Mouse (Mus musculus) liver, embryonic 14.5 days (tissue): ENCODE results near the gene Slc35b2. TPM values are rescaled to one million over a fixed set of nuclear protein-coding genes. Genes with fewer than 3 reads are reported as not detected.

Experiments
- ATAC-seq: fragments of 200-750 bp; cut with Nextera tagmentation; 2 replicates; pipeline ENCODE4 v1.8.0; 2017; ENCODE audit warnings: moderate number of reproducible peaks, mild to moderate bottlenecking, moderate library complexity; ENCODE audit not compliant: insufficient read depth
- DNase-seq, 3 experiments: peaks; one replicate each; pipeline ENCODE4 v3.0.0-alpha.2; 2012 to 2013; ENCODE audit warnings: low read depth in 3 of 3, low spot score in 3 of 3
- H3K27ac ChIP-seq: fragments of 300-500 bp; sonication (generic); 2 replicates; pipeline ENCODE4 v1.5.1; 2014; ENCODE audit warnings: moderate library complexity, mild to moderate bottlenecking, control low read depth, inconsistent platforms
- H3K27me3 ChIP-seq: fragments of 300-500 bp; sonication (generic); 2 replicates; pipeline ENCODE4 v1.6.1; 2014; ENCODE audit warnings: mild to moderate bottlenecking, low read length, moderate library complexity; ENCODE audit not compliant: control insufficient read depth, insufficient read depth
- H3K36me3 ChIP-seq: fragments of 300-500 bp; sonication (generic); replicated peaks from 2 replicates; pipeline ENCODE4 v1.6.1; 2014; ENCODE audit warnings: low read depth; ENCODE audit not compliant: control insufficient read depth, insufficient read depth
- H3K4me1 ChIP-seq, 2 experiments: fragments of 200-500 bp in 1 of 2; fragments of 300-500 bp in 1 of 2; sonication (generic) in 1 of 2; replicated peaks; 2 replicates each; pipeline ENCODE4 v1.6.1; 2012 to 2014; ENCODE audit warnings: antibody characterized with exemption in 1 of 2, inconsistent platforms in 1 of 2, low read length in 1 of 2; ENCODE audit not compliant: control insufficient read depth in 2 of 2, insufficient read depth in 2 of 2
- H3K4me2 ChIP-seq: fragments of 300-500 bp; sonication (generic); 2 replicates; pipeline ENCODE4 v1.6.1; 2014; ENCODE audit warnings: low read depth, mild to moderate bottlenecking, control low read depth, moderate library complexity
- H3K4me3 ChIP-seq, 2 experiments: fragments of 200-500 bp in 1 of 2; fragments of 300-500 bp in 1 of 2; sonication (generic) in 1 of 2; 2 replicates each; pipeline ENCODE4 v1.5.1; 2012 to 2014; ENCODE audit warnings: low read depth in 2 of 2, low read length in 2 of 2, mild to moderate bottlenecking in 2 of 2, control low read depth in 1 of 2, inconsistent platforms in 1 of 2, moderate library complexity in 1 of 2; ENCODE audit not compliant: insufficient read depth in 1 of 2
- H3K9ac ChIP-seq: fragments of 300-500 bp; sonication (generic); replicated peaks from 2 replicates; pipeline ENCODE4 v1.6.1; 2014; ENCODE audit warnings: mild to moderate bottlenecking, control low read depth, moderate library complexity
- H3K9me3 ChIP-seq: fragments of 300-500 bp; sonication (generic); 2 replicates; pipeline ENCODE4 v1.6.1; 2016; ENCODE audit warnings: low read length, mixed read lengths; ENCODE audit not compliant: control insufficient read depth
- CTCF ChIP-seq: IDR thresholded peaks from 2 replicates; pipeline ENCODE4 v1.5.1; 2016; ENCODE audit warnings: antibody characterized with exemption, low read depth, control low read depth
- EP300 ChIP-seq: IDR thresholded peaks from 2 replicates; pipeline ENCODE4 v1.6.1; 2016; ENCODE audit warnings: antibody characterized with exemption, low read depth
- WGBS: fragments of 180-500 bp; shearing (Covaris S2); extraction: QIAGEN DNeasy Blood & Tissue Kit; methylation state at CpG from one replicate; pipeline ENCODE4 v1.1.7; 2014; ENCODE audit not compliant: insufficient replicate concordance; 5-methylcytosine and 5-hydroxymethylcytosine counted together
- polyA plus RNA-seq, 2 experiments: library from polyadenylated mRNA; depleted of rRNA in 1 of 2; stranded (reverse) in 1 of 2; unstranded in 1 of 2; fragments of >200 nt; fragmentation: Nextera tagmentation in 1 of 2; extraction: Ambion mirVana in 1 of 2; gene quantifications; 2 replicates each; pipeline versions ENCODE4 v1.2.1 to v1.2.3; 2012 to 2014

Gene Slc35b2
- polyA plus RNA-seq, 2 experiments = 27.6 to 44.8 TPM

GRCm38 (mm10) chr17:45551816-45552451 lies 11.7 kb upstream of the Slc35b2 start:
- Histone ChIP-seq H3K9ac (no peak overlapping the region), H3K36me3 (no peaks in the 10 kb centered on the region), H3K27me3 (peaks cover 60% of the 10 kb centered on the region), H3K4me2 (no peak overlapping the region), H3K27ac (no peak overlapping the region), H3K9me3 (no peaks in the 10 kb centered on the region), H3K4me3 (no peak overlapping the region), H3K4me1 (peaks cover 0 to 13% of the 10 kb centered on the region in 2 experiments; a peak in 3 of 4 replicates)
- ATAC-seq (no peak), DNase-seq (peak in 2 of 3 experiments; percentile 34 to 51)
- WGBS = 3% methylated on average over 8 of the region's 8 CpGs
- no peak for TF ChIP-seq EP300
- peak; percentile 90 for TF ChIP-seq CTCF

- WGBS = 66% methylated on average over 3 of the region's 3 CpGs
Observed at GRCm38 (mm10) chr17:45553065-45553464, 10.6 kb upstream of the Slc35b2 start.

GRCm38 (mm10) chr17:45554420-45554819 lies 9.3 kb upstream of the Slc35b2 start:
- TF ChIP-seq CTCF = no peak
- no peak for TF ChIP-seq EP300

More at GRCm38 (mm10) chr17:45553065-45553464, 10.6 kb upstream of the Slc35b2 start:
- Histone ChIP-seq H3K9ac (no peak overlapping the region), H3K4me3 (no peak overlapping the region), H3K36me3 (no peaks in the 10 kb centered on the region), H3K9me3 (no peaks in the 10 kb centered on the region), H3K27me3 (peaks cover 51% of the 10 kb centered on the region), H3K4me1 (peaks cover 0 to 13% of the 10 kb centered on the region in 2 experiments; a peak in 3 of 4 replicates), H3K27ac (no peak overlapping the region), H3K4me2 (no peak overlapping the region)
- TF ChIP-seq EP300 = no peak
- TF ChIP-seq CTCF = no peak
- ATAC-seq (no peak), DNase-seq (no peak)

GRCm38 (mm10) chr17:45555452-45556106 lies 8.1 kb upstream of the Slc35b2 start, which contains the start of gene Nfkbie:
TSS of gene Nfkbie (plus strand) at chr17:45555703.
- H3K27ac ChIP-seq = no peak within 1 kb of the TSS
- H3K27me3 ChIP-seq = peaks cover 26% of the 10 kb centered on the region
- ATAC-seq = peak; percentile 65
- peak within 1 kb of the TSS; percentile 87 for H3K4me2 ChIP-seq
- H3K36me3 ChIP-seq = no peaks in the 10 kb centered on the region
- DNase-seq = peak; percentile 75 to 84 (median 77)
- H3K4me3 ChIP-seq = peak within 1 kb of the TSS; percentile 62 to 68
- peaks cover 0 to 13% of the 10 kb centered on the region in 2 experiments; a peak in 3 of 4 replicates for H3K4me1 ChIP-seq
- under 1% methylated on average over 38 of the region's 45 CpGs for WGBS
- H3K9me3 ChIP-seq = no peaks in the 10 kb centered on the region
- H3K9ac ChIP-seq = peak within 1 kb of the TSS; percentile 54
- no peak for TF ChIP-seq EP300
- no peak for TF ChIP-seq CTCF

More at GRCm38 (mm10) chr17:45554420-45554819, 9.3 kb upstream of the Slc35b2 start:
- H3K9me3 ChIP-seq = no peaks in the 10 kb centered on the region
- DNase-seq (no peak), ATAC-seq (no peak)
- H3K27ac ChIP-seq = no peak overlapping the region
- H3K4me1 ChIP-seq = peaks cover 0 to 13% of the 10 kb centered on the region in 2 experiments; a peak in 3 of 4 replicates
- no peak overlapping the region for H3K4me3 ChIP-seq
- no peak overlapping the region for H3K4me2 ChIP-seq
- H3K9ac ChIP-seq = no peak overlapping the region
- peaks cover 37% of the 10 kb centered on the region for H3K27me3 ChIP-seq
- no peaks in the 10 kb centered on the region for H3K36me3 ChIP-seq
- 20% methylated on average over 1 of the region's 1 CpGs for WGBS

GRCm38 (mm10) chr17:45556107-45556489 lies 7.6 kb upstream of the Slc35b2 start:
- peak overlapping the region; percentile 87 for H3K4me2 ChIP-seq
- H3K27me3 ChIP-seq = peaks cover 21% of the 10 kb centered on the region
- no peak for TF ChIP-seq CTCF
- DNase-seq = no peak
- WGBS = 1% methylated on average over 14 of the region's 14 CpGs
- H3K36me3 ChIP-seq = no peaks in the 10 kb centered on the region
- H3K9ac ChIP-seq = peak overlapping the region; percentile 54
- no peak for ATAC-seq
- peaks cover 0 to 13% of the 10 kb centered on the region in 2 experiments; a peak in 3 of 4 replicates for H3K4me1 ChIP-seq
- no peak overlapping the region for H3K27ac ChIP-seq
- peak overlapping the region; percentile 62 to 68 for H3K4me3 ChIP-seq
- H3K9me3 ChIP-seq = no peaks in the 10 kb centered on the region
